Comparison of ENCODE assay signal across 19 mouse cellular contexts in the genomic region with DNA sequence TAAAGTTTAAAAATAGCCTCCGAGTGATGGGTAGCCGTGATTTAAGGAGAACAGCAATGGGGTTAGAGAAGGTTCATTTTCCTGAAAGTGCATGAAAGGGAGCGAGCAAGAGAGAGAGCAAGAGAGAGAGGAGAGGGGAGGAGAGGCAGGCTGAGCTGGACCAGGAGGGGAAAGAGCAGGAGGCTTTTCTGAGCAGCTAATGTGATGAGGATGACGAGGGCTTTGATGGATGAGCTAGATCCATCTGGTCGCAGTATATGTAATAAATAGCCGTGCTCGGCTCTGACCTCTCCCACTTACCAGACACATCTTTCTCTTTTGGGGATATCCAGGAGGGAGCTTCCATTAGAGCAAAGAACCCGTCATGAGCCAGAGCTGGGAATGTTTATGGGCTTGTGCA.
DNase-seq lines count a peak whose midpoint lies in the region; ATAC-seq lines count a peak whose summit lies in the region.
"Had no signal": no experiment of that assay in that cellular context is flagged by ENCODE, and none has a peak within 500 bp of the region (broad histone marks: within the 10 kb centered on the region; RNA-seq: fewer than 3 reads in every experiment).

No protein-coding gene starts in this region.

- no peak; the same call in 1 of the 2 replicates for ATAC-seq in neural tube, embryonic 15.5 days (ENCODE audit: low FRiP score)
- ATAC-seq in hindbrain, embryonic 12.5 days (ENCODE audit: low FRiP score) = peak; percentile 77
- 0 out of 2 replicates have a peak, but pooled peaks have one; percentile 20 for ATAC-seq in midbrain, embryonic 13.5 days
- ATAC-seq: forebrain, postnatal 0 days; liver, postnatal 0 days; Patski had no signal

- no peak overlapping the region for H3K9ac ChIP-seq in neural tube, embryonic 15.5 days (replicated peaks)
- 0 out of 2 replicates have a peak overlapping the region, but pooled peaks have one; percentile 4 for H3K9ac ChIP-seq in hindbrain, embryonic 12.5 days
- H3K9ac ChIP-seq in midbrain, embryonic 13.5 days (replicated peaks) = no peak overlapping the region; the same call in 1 of the 2 replicates
- H3K9ac ChIP-seq: forebrain, postnatal 0 days; heart, embryonic 13.5 days; liver, postnatal 0 days had no signal

- H3K36me3 ChIP-seq in neural tube, embryonic 15.5 days = no peaks in the 10 kb centered on the region
- H3K36me3 ChIP-seq in hindbrain, embryonic 12.5 days = no peaks in the 10 kb centered on the region
- no peaks in the 10 kb centered on the region for H3K36me3 ChIP-seq in midbrain, embryonic 13.5 days
- H3K36me3 ChIP-seq: heart, embryonic 13.5 days; limb, embryonic 10.5 days had no signal

- peaks cover 6% of the 10 kb centered on the region for H3K4me1 ChIP-seq in neural tube, embryonic 15.5 days
- H3K4me1 ChIP-seq in hindbrain, embryonic 12.5 days = peaks cover 12% of the 10 kb centered on the region
- H3K4me1 ChIP-seq in midbrain, embryonic 13.5 days (replicated peaks) = peaks cover 9% of the 10 kb centered on the region
- H3K4me1 ChIP-seq: heart, embryonic 13.5 days; limb, embryonic 10.5 days had no signal

- H3K9me3 ChIP-seq in neural tube, embryonic 15.5 days (replicated peaks) = no peaks in the 10 kb centered on the region
- H3K9me3 ChIP-seq in hindbrain, embryonic 12.5 days (replicated peaks) = no peaks in the 10 kb centered on the region
- H3K9me3 ChIP-seq in midbrain, embryonic 13.5 days = no peaks in the 10 kb centered on the region
- H3K9me3 ChIP-seq: heart, embryonic 13.5 days; limb, embryonic 10.5 days had no signal

- DNase-seq in neural tube, embryonic 10.5 days (ENCODE audit: extremely low spot score, low spot score) = peak; percentile 57
- no peak for DNase-seq in retina, embryonic 14.5 days (ENCODE audit: low spot score)
- no peak for DNase-seq in cerebellum, adult 9-11 months
- no peak for DNase-seq in gastrocnemius, postnatal 14 days
- DNase-seq: cerebellum, postnatal 14 days; forebrain, postnatal 0 days; gastrocnemius, adult 2 months; kidney, adult 8-10 months; kidney, postnatal 25 days; liver, postnatal 0 days; thymus, postnatal 36 days had no signal

- H3K27ac ChIP-seq in neural tube, embryonic 15.5 days (replicated peaks) = no peak overlapping the region
- peak overlapping the region; percentile 79 for H3K27ac ChIP-seq in hindbrain, embryonic 12.5 days
- no peak overlapping the region; the same call in 1 of the 2 replicates for H3K27ac ChIP-seq in midbrain, embryonic 13.5 days
- H3K27ac ChIP-seq: gastrocnemius, adult 2 months; heart, embryonic 13.5 days; limb, embryonic 10.5 days had no signal

- no peaks in the 10 kb centered on the region for H3K27me3 ChIP-seq in neural tube, embryonic 15.5 days (replicated peaks)
- no peaks in the 10 kb centered on the region for H3K27me3 ChIP-seq in hindbrain, embryonic 12.5 days
- peaks cover 6% of the 10 kb centered on the region; the same call in 1 of the 2 replicates for H3K27me3 ChIP-seq in midbrain, embryonic 13.5 days
- H3K27me3 ChIP-seq: heart, embryonic 13.5 days; Patski had no signal

- WGBS in neural tube, embryonic 15.5 days = 14% methylated on average over 8 of the region's 8 CpGs
- 29% methylated on average over 8 of the region's 8 CpGs for WGBS in hindbrain, embryonic 12.5 days
- WGBS in midbrain, embryonic 13.5 days = 39% methylated on average over 8 of the region's 8 CpGs

- no peak overlapping the region for H3K4me2 ChIP-seq in neural tube, embryonic 15.5 days
- peak overlapping the region; percentile 19; the same call in 1 of the 2 replicates for H3K4me2 ChIP-seq in hindbrain, embryonic 12.5 days (replicated peaks)
- peak overlapping the region; percentile 19; the same call in 1 of the 2 replicates for H3K4me2 ChIP-seq in midbrain, embryonic 13.5 days (replicated peaks)
- H3K4me2 ChIP-seq: heart, embryonic 13.5 days had no signal

- intact Hi-C loops in gastrocnemius, postnatal 14 days (cut with DNase I; ENCODE audit: low total_unique reads) = no loop called here

- no peak overlapping the region for H3K4me3 ChIP-seq in neural tube, embryonic 15.5 days (replicated peaks)
- no peak overlapping the region for H3K4me3 ChIP-seq in hindbrain, embryonic 12.5 days
- H3K4me3 ChIP-seq in midbrain, embryonic 13.5 days (replicated peaks) = no peak overlapping the region
- H3K4me3 ChIP-seq: erythroblast, embryonic 14.5 days; gastrocnemius, adult 2 months; heart, embryonic 13.5 days; limb, embryonic 10.5 days; myocyte had no signal
